Mouse (Mus musculus): ENCODE results near the gene Ccdc148.

DNA sequence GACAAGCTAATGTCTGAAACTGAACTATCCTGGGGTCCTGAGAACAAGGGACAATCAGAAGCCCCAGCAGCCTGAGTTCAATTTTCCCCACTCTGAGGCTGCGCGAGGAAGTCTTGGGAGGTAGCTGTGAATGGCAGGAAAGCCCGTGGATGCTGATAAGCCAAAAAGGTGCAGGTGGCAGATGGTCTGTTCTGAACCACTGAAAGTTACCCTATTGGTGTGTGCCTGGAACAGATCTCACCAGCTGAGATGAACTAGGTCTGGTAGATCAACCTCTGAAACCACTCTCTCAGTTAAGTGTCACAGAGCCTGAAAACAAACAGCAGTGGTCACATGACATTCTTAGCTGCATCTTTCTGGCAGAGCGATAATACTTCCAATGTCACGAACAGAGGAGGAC is 360.9 kb downstream of the Ccdc148 start:
- TF ChIP-seq CTCF (IDR thresholded peaks at IDR 0.05; ENCODE audit: control insufficient read depth, insufficient read depth, insufficient read length) (no peak), MYOD1 (IDR thresholded peaks at IDR 0.05; ENCODE audit: control insufficient read depth, insufficient read length, low read depth) (no peak), MYOG (IDR thresholded peaks at IDR 0.05; ENCODE audit: control insufficient read depth, extremely low read depth, insufficient read length) (no peak), USF1 (IDR thresholded peaks at IDR 0.05; ENCODE audit: low read depth) (no peak), CEBPB (IDR thresholded peaks at IDR 0.05; ENCODE audit: low read depth) (no peak), FOSL1 (IDR thresholded peaks at IDR 0.05; ENCODE audit: insufficient read depth, low read length, poor library complexity, severe bottlenecking) (no peak), MAX (IDR thresholded peaks at IDR 0.05) (no peak)
